Mouse (Mus musculus) stomach, postnatal 0 days (tissue): ENCODE results near the gene Sema4b.

Experiments used
- CTCF ChIP-seq: IDR thresholded peaks from 2 replicates; pipeline ENCODE4 v1.5.1; 2016; ENCODE audit warnings: antibody characterized with exemption, low read depth, mild to moderate bottlenecking, moderate library complexity
- EP300 ChIP-seq: optimal IDR thresholded peaks from 2 replicates; pipeline ENCODE3; 2016; ENCODE audit warnings: antibody characterized with exemption

- TF ChIP-seq CTCF (no peak), EP300 (no peak)
These were observed 22.2 kb downstream of the Sema4b start for GRCm38 (mm10) chr7:80208738-80209430.
